Mouse (Mus musculus): Measurements from ENCODE around the gene Fzr1.

- no peak for TF ChIP-seq ZNF384 (IDR thresholded peaks at IDR 0.05; ENCODE audit: low read depth, low read length)
- no peak for TF ChIP-seq POLR2A (IDR thresholded peaks at IDR 0.05; ENCODE audit: low read depth, low read length)
- TF ChIP-seq RCOR1 (conservative IDR thresholded peaks at IDR 0.05; ENCODE audit: low read depth, low read length): no peak
- TF ChIP-seq USF2 (conservative IDR thresholded peaks at IDR 0.05; ENCODE audit: low read depth, low read length): no peak
- no peak for TF ChIP-seq MYC (IDR thresholded peaks at IDR 0.05; ENCODE audit: low read depth, low read length)
- no peak for TF ChIP-seq MEF2A (IDR thresholded peaks at IDR 0.05; ENCODE audit: borderline replicate concordance, low read depth, low read length)
- no peak for TF ChIP-seq CTCF (conservative IDR thresholded peaks at IDR 0.05 in 1 of 2, IDR thresholded peaks at IDR 0.05 in 1 of 2; ENCODE audit: low read depth in 2 of 2, low read length in 2 of 2)
- TF ChIP-seq ELF1 (IDR thresholded peaks at IDR 0.05; ENCODE audit: low read depth, low read length): no peak
- no peak for TF ChIP-seq CHD1 (IDR thresholded peaks at IDR 0.05; ENCODE audit: low read depth, low read length)
- TF ChIP-seq EP300 (IDR thresholded peaks at IDR 0.05; ENCODE audit: low read length): no peak
- no peak for TF ChIP-seq NELFE (IDR thresholded peaks at IDR 0.05; ENCODE audit: low read depth, low read length)
- TF ChIP-seq HCFC1 (IDR thresholded peaks at IDR 0.05; ENCODE audit: low read depth, low read length): no peak
- TF ChIP-seq MXI1 (IDR thresholded peaks at IDR 0.05; ENCODE audit: low read depth, low read length): no peak
- no peak for TF ChIP-seq USF1 (IDR thresholded peaks at IDR 0.05; ENCODE audit: low read depth, low read length)
Observed at GRCm38 (mm10) chr10:81326858-81327257, 51.5 kb downstream of the Fzr1 start.
